Mouse (Mus musculus) heart, embryonic 10.5 days (tissue): ENCODE results near the gene Cenpo. TPM values are rescaled to one million over a fixed set of nuclear protein-coding genes. Genes with fewer than 3 reads are reported as not detected.
"Not testable (repeated sequence)": the region's sequence is repeated elsewhere in the genome, so short reads cannot be mapped to it uniquely, and the experiment has no call there.

Source experiments
- DNase-seq: peaks from one replicate; pipeline ENCODE4 v3.0.0-alpha.2; 2017; ENCODE audit warnings: low spot score
- H3K27ac ChIP-seq: fragments of 300-500 bp; sonication (generic); 2 replicates; pipeline ENCODE4 v1.5.1; 2016; ENCODE audit warnings: mild to moderate bottlenecking
- H3K27me3 ChIP-seq: fragments of 300-500 bp; sonication (generic); 2 replicates; pipeline ENCODE4 v1.6.1; 2016; ENCODE audit warnings: mild to moderate bottlenecking; ENCODE audit not compliant: poor library complexity, insufficient read depth, severe bottlenecking
- H3K36me3 ChIP-seq: fragments of 300-500 bp; sonication (generic); 2 replicates; pipeline ENCODE4 v1.6.1; 2016; ENCODE audit warnings: mild to moderate bottlenecking, moderate library complexity
- H3K4me1 ChIP-seq: fragments of 300-500 bp; sonication (generic); 2 replicates; pipeline ENCODE4 v1.6.1; 2016; ENCODE audit warnings: mild to moderate bottlenecking
- H3K4me3 ChIP-seq: fragments of 300-500 bp; sonication (generic); 2 replicates; pipeline ENCODE4 v1.5.1; 2016; ENCODE audit warnings: mild to moderate bottlenecking, moderate library complexity
- H3K9me3 ChIP-seq: fragments of 300-500 bp; sonication (generic); 2 replicates; pipeline ENCODE4 v1.6.1; 2016; ENCODE audit warnings: mild to moderate bottlenecking, moderate library complexity
- WGBS: fragments of 180-500 bp; shearing (Covaris S2); methylation state at CpG from one replicate; pipeline ENCODE4 v1.1.7; 2016; 5-methylcytosine and 5-hydroxymethylcytosine counted together
- polyA plus RNA-seq: library from polyadenylated mRNA; unstranded; fragments of >200 nt; fragmentation: Nextera tagmentation; extraction: Ambion mirVana; gene quantifications from 2 replicates; pipeline ENCODE4 v1.2.1, GENCODE M21; 2016

Cenpo gene
- polyA plus RNA-seq: 10.9 and 14.5 TPM in 2 replicates

DNA sequence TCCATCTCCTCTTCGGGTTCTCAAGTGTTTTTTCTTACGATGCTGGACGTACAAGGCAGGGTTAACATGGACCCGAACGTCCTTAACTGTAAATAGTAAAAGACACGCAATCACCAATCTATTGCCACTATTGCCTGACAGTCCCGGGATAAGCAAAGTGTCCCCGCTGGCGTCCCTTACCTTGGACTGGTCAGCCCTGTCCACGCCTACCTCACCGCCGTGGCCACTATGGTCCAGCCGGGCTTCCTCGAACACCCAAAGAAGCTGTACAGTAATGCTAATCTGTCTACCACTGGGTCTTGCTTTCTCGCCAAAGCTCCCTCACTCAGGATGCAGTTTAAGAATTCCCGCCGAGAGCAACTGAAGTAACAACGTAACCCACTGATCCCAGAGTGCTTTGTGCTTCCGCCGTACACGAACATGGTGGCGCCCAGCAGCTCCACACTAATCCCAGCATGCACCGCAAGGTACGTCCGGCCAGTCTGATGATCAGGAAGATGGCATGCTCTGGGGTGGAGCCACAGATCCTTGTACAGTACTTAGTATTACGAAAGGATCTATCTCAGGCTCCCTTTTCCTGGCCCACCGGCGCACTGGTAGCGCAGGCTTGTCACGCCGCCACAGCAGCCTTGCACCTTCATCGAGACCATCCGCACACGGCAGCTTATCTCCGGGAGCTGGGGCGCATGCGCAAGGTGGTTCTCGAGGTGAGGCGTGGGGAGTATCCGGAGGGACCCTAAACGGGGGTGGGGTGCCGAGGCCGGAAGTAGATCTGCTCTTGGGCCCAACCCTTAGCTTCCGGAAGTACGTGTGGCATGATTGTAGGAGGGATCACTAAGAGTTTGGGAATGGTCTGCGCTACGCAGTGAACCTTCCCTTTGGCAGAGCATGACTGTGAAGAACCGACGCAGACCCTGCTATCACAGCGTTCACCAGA lies at the start of gene Cenpo, which contains the start of gene Ptrhd1:
Gene Cenpo, minus strand, starts transcription at position 723 of the 937 bp plus-strand sequence.
Gene Ptrhd1, plus strand, starts transcription at position 456 of the 937 bp plus-strand sequence.
- H3K9me3 ChIP-seq: no peaks in the 10 kb centered on the region
- WGBS: under 1% methylated on average over 50 of the region's 50 CpGs
- peak within 1 kb of the TSS; percentile 78 for H3K4me3 ChIP-seq
- H3K27me3 ChIP-seq: no peaks in the 10 kb centered on the region
- peaks cover 38% of the 10 kb centered on the region for H3K36me3 ChIP-seq
- H3K27ac ChIP-seq: peak within 1 kb of the TSS; percentile 98
- DNase-seq: peak; percentile 98
- H3K4me1 ChIP-seq: peaks cover 8% of the 10 kb centered on the region; the same call in 1 of the 2 replicates

DNA sequence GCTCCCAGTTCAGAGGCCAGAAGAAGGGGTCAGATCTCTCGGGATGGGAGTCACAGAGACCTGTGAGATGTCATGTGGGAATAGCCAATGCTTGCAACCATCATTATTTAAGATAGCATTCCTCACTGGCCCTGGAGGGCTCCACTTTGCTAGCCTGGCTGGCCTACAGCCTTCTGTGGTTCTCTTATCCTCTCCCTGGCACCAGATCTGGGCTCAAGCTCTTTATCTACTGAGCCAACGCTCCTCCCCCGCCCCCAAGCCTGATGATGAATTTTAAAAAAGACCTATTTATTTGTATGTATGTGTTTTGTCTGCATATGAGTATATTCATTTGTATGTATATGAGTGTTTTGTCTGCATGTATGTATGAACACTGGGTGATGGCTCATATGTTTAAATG lies 45.8 kb upstream of the Cenpo start:
- Histone ChIP-seq H3K4me1 (no peaks in the 10 kb centered on the region), H3K27me3 (no peaks in the 10 kb centered on the region), H3K4me3 (no peak overlapping the region), H3K9me3 (no peaks in the 10 kb centered on the region), H3K27ac (no peak overlapping the region), H3K36me3 (peaks cover 3% of the 10 kb centered on the region)
- no peak for DNase-seq
- WGBS: 77% methylated on average over 3 of the region's 3 CpGs

DNA sequence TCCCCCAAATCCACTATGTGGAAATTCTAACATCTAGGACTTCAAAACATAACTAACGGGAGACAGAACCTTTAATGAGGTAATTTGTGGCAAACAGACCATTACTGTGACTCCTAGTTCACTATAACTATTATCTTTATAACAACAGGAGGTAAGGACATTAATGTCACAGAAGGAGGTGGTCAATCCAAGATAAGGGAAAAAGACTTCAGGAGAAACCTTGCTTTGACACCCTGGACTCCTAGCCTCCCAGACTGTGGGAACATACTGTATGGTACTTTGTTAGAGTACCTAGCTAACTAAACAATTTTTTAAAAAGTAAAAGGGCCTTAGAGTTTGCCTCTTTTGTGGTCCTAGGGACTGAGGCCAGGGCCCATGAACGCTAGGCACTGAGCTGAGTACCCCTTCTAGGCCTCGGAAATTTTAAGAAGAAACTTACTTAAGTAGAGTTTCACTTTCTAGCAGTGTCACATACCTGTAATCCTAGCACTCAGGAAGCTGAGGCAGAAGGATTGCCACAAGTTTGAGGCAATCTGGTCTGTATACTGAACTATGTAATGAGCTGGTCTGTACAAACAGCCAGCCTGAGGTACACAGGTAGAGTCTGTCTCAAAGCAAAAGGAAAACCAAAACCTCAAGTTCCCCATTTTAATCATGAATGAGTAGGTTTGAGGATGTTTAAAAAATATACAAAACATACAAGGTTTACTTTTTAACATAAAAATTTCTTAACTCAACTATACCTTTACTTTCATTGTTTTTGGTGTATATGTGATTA lies 45.1 kb upstream of the Cenpo start:
- WGBS: 86% methylated on average over 3 of the region's 3 CpGs
- no peaks in the 10 kb centered on the region for H3K4me1 ChIP-seq
- no peaks in the 10 kb centered on the region for H3K27me3 ChIP-seq
- H3K36me3 ChIP-seq: peaks cover 9% of the 10 kb centered on the region
- no peak for DNase-seq
- H3K9me3 ChIP-seq: no peaks in the 10 kb centered on the region
- H3K4me3 ChIP-seq: no peak overlapping the region
- H3K27ac ChIP-seq: no peak overlapping the region

DNA sequence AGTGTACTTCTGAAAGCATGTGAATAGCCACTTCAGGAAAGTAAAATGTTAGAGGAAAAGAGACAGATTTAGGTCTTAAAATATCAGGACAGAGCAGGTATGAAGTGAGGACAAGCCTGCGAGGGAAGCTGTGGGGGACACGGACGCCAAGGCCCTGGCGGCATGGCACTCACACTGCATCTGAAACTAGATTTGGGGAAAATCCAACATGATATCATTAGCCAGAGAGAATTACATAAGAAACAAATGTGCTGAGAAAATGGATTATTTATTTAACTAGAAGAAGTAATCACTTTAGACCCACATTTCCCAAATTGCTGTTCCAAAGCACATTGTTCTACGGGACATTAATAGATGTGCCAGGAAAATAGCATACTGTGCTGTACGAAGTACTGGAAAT lies 37.0 kb upstream of the Cenpo start:
- H3K9me3 ChIP-seq: peaks cover 3% of the 10 kb centered on the region; the same call in 1 of the 2 replicates
- H3K4me1 ChIP-seq: no peaks in the 10 kb centered on the region
- peaks cover 28% of the 10 kb centered on the region for H3K36me3 ChIP-seq
- 96% methylated on average over 6 of the region's 6 CpGs for WGBS
- H3K4me3 ChIP-seq: no peak overlapping the region
- no peak for DNase-seq
- H3K27ac ChIP-seq: no peak overlapping the region
- H3K27me3 ChIP-seq: no peaks in the 10 kb centered on the region

DNA sequence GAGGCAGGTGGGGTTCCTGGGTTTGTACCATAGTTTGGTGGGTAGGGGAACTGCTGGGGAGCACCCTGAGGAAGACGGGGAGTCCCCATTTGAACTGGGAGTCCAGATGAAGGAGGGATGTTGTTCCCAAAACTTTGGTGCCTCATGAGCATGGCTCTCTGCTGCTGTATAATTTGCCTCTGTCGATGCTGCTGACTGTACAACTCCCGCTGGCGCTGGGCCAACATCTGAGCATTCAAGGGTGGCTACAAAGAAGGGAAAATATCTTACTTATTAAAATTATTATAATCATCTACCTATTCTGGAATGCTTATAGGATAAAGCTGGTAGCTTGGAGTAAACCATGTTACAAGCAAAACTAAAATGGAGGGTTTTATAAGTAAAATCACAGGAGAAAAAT lies 33.7 kb upstream of the Cenpo start:
- WGBS: 92% methylated on average over 4 of the region's 4 CpGs

DNA sequence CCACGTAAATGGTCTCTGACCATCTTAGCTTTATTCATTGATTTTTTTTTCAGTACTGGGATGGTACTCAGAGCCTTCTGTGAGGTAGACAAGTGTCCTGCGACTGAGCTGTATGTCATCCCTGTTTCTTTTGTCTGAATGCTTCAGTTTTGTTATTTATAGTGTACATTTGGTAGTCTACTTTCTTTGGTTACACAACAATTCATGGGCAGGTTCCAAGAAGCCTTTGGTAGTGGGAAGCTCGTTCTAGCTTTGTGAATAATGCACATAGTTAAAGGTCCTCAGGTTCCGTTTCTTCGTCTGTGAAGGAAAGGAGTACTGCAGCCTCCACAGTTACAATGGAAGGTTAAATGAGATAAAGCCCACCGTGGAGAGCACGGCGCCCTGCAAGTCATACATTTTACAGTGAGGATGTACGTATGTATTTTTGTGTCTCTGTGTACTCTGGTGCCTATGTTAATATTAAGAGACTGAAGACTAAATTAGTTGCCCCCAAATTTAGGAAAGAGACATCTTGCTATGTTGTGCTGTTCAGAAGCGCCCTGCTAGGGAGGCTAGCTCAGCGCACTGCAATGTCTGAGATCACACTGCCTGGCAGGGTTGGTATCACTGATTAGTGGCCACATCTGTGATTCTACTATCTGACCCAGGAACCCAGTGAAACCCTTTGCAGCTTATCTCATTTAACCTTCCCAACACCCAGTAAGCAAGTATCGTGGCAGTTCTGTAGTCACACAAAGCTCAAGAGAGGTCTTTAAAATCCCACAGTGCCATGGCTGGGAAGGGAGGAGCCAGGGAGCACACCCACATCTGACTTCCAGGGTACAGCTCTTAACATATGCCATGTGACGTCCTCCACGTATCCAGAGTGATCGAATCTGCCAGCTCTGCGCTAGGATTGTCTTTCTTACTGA lies 18.9 kb upstream of the Cenpo start:
- Histone ChIP-seq H3K4me1 (peaks cover 4% of the 10 kb centered on the region; the same call in 1 of the 2 replicates), H3K4me3 (no peak overlapping the region), H3K27me3 (no peaks in the 10 kb centered on the region), H3K9me3 (no peaks in the 10 kb centered on the region), H3K36me3 (peaks cover 13% of the 10 kb centered on the region; the same call in 1 of the 2 replicates), H3K27ac (no peak overlapping the region)
- 80% methylated on average over 16 of the region's 16 CpGs for WGBS
- DNase-seq: no peak

More for the DNA sequence above, 33.7 kb upstream of the Cenpo start:
- DNase-seq: no peak
- no peaks in the 10 kb centered on the region for H3K4me1 ChIP-seq
- H3K4me3 ChIP-seq: no peak overlapping the region
- peaks cover 3% of the 10 kb centered on the region; the same call in 1 of the 2 replicates for H3K9me3 ChIP-seq
- H3K27me3 ChIP-seq: no peaks in the 10 kb centered on the region
- H3K36me3 ChIP-seq: peaks cover 23% of the 10 kb centered on the region
- no peak overlapping the region for H3K27ac ChIP-seq

DNA sequence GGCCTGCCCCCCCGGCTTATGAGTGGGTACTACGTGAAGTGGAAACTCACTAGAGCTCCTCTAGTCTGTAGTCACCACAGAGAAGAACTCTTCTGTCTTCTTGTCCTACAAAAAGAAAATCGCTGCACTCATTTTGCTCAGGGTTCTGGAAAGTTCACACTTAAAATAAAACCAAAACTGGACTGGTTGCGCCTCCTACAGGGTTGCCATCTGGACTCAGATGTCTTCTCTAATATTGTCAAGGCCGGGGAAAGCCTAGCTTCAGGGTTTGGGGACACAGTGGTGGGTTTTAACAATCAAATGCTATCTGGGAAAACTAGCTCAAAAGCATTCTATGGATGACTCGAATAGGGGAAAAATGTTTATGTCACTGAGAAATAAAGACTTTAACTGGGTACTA lies 15.7 kb upstream of the Cenpo start:
- Histone ChIP-seq H3K4me1 (peaks cover 4% of the 10 kb centered on the region; the same call in 1 of the 2 replicates), H3K36me3 (peaks cover 14% of the 10 kb centered on the region; the same call in 1 of the 2 replicates), H3K9me3 (no peaks in the 10 kb centered on the region), H3K27me3 (no peaks in the 10 kb centered on the region), H3K27ac (no peak overlapping the region), H3K4me3 (no peak overlapping the region)
- 87% methylated on average over 6 of the region's 6 CpGs for WGBS
- no peak for DNase-seq

DNA sequence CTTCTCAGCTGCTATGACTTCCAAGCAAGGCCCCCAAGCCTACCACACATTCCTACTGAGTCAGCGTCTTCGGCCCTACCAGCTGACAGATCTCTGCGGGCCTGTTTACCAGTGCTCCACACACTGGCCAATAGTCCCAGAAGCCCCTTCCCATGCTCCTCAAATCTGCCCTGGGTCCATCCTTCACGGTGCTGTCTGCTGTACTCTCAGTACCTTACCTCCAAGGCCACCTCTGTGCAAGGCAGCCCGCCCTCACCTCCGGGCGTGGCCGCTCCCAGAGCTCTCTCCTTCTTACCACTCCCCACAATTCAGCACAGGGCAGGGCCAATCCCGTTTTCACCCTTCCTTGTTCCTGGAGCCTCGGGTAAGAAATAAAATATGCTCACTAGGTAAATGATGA lies 11.6 kb upstream of the Cenpo start:
- Histone ChIP-seq H3K9me3 (no peaks in the 10 kb centered on the region), H3K36me3 (0 out of 2 replicates have a peak, but pooled peaks cover 6% of the 10 kb centered on the region), H3K27ac (no peak overlapping the region), H3K4me3 (no peak overlapping the region), H3K27me3 (no peaks in the 10 kb centered on the region), H3K4me1 (peaks cover 9% of the 10 kb centered on the region)
- 78% methylated on average over 10 of the region's 10 CpGs for WGBS
- DNase-seq: no peak

DNA sequence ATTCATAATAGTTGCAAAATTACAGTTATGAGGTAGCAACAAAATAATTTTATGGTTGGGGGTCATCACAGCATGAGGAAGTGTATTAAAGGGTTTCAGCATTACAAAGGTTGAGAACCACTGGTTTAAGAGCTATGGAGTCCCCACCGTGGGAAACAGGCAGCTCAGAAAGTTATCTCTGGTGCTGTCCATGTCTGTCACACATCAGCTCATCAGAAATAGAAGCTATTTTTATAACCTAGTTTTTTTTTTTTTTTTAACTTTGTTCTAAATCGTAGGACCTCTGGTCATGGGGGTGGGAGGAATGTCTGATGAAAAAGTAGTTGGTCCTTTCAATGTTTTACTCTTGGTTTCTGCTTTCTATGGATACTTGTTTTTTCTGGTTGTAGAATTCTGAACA lies 9.7 kb upstream of the Cenpo start:
- no peak for DNase-seq
- Histone ChIP-seq H3K27ac (no peak overlapping the region), H3K4me1 (peaks cover 16% of the 10 kb centered on the region), H3K4me3 (no peak overlapping the region), H3K9me3 (no peaks in the 10 kb centered on the region), H3K27me3 (no peaks in the 10 kb centered on the region), H3K36me3 (0 out of 2 replicates have a peak, but pooled peaks cover 10% of the 10 kb centered on the region)
- 33% methylated on average over 2 of the region's 2 CpGs for WGBS

DNA sequence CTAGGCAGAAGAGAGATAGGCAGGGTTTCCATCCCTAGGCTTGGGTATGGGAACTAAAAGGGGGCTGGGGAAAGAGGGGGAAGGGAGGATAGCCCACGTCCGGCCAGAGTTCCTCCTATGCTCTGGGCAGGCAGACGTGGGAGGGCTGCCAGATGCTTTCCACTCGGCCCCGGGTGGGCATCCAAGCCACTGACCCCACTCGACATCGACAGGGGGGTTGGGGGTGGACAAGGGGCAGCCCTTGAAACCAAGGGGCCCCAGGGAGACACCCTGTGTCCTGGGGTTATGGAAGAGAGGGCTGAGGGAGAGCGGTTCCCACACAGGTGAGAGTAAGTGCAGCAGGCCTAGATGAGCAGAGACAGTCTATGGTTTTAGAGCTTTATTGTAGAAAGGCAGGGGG lies 6.2 kb upstream of the Cenpo start:
- H3K4me3 ChIP-seq, H3K27me3 ChIP-seq, H3K9me3 ChIP-seq, DNase-seq: not testable (repeated sequence)
- Histone ChIP-seq H3K36me3 (peaks cover 29% of the 10 kb centered on the region; the same call in 1 of the 2 replicates), H3K4me1 (peaks cover 16% of the 10 kb centered on the region), H3K27ac (peak overlapping the region; percentile 83)
- 66% methylated on average over 8 of the region's 8 CpGs for WGBS

DNA sequence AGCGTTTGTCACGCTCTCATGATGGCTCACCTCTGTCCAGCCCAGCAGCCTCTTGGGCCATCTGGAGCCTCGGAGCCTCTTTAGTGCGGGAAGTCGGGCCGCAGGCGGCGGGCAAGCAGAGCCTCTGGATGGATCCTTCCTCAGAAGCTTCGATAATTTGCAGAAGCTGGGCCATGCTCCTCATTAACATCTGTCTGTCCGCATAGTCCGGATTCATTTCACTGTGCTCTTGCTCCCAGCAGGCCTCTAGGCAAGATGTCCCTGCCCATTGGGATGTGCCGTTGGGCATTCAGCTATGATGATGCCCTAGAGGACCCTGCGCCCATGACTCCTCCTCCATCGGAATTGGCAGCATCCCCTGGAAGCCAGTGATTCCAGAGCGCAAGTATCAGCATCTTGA lies 3.4 kb upstream of the Cenpo start:
- no peak overlapping the region for H3K4me3 ChIP-seq
- no peak overlapping the region for H3K27ac ChIP-seq
- peaks cover 17% of the 10 kb centered on the region for H3K4me1 ChIP-seq
- no peaks in the 10 kb centered on the region for H3K27me3 ChIP-seq
- 91% methylated on average over 15 of the region's 15 CpGs for WGBS
- H3K36me3 ChIP-seq: peaks cover 29% of the 10 kb centered on the region; the same call in 1 of the 2 replicates
- H3K9me3 ChIP-seq: no peaks in the 10 kb centered on the region
- no peak for DNase-seq

DNA sequence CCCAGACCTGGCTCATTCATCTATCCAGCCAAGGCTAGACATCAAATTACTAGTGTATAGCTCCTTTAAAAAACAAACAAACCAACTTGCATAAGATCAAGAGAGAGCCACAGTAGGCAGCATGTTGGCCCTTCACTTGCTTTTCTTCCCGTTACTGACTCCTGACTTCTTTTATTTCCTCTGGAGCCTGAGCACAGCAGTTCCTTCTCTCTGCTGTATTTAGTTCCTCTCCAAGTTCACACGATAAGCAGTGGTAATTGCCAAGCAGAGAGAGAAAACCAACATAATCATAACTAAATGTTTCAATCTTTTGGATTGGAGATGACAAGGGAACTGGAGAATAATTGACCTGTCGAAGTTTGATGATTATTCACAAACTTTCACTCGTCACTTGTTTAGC lies 1.3 kb downstream of the Cenpo start:
- H3K4me1 ChIP-seq: peaks cover 8% of the 10 kb centered on the region; the same call in 1 of the 2 replicates
- 60% methylated on average over 4 of the region's 4 CpGs for WGBS
- H3K4me3 ChIP-seq: peak overlapping the region; percentile 78
- no peak overlapping the region for H3K27ac ChIP-seq
- no peak for DNase-seq
- H3K9me3 ChIP-seq: no peaks in the 10 kb centered on the region
- H3K27me3 ChIP-seq: no peaks in the 10 kb centered on the region
- peaks cover 37% of the 10 kb centered on the region for H3K36me3 ChIP-seq
